Mouse (Mus musculus) heart, embryonic 16.5 days (tissue): ENCODE data around the gene Mpp2. TPM values are rescaled to one million over a fixed set of nuclear protein-coding genes. Genes with fewer than 3 reads are reported as not detected.
A peak's percentile ranks its signal among the peaks of the same experiment; 100 is the strongest.

ENCODE experiments used
- ATAC-seq: fragments of 200-750 bp; cut with Nextera tagmentation; replicated peaks from 2 replicates; pipeline ENCODE4 v1.8.0; 2017; ENCODE audit warnings: moderate number of reproducible peaks; ENCODE audit not compliant: insufficient read depth, low FRiP score; ENCODE audit errors: extremely low read depth
- H3K27ac ChIP-seq: fragments of 300-500 bp; sonication (generic); 2 replicates; pipeline ENCODE4 v1.5.1; 2014; ENCODE audit warnings: mild to moderate bottlenecking, low read length, control low read depth, moderate library complexity
- H3K27me3 ChIP-seq: fragments of 300-500 bp; sonication (generic); 2 replicates; pipeline ENCODE4 v1.6.1; 2014; ENCODE audit warnings: low read length, mixed read lengths; ENCODE audit not compliant: control insufficient read depth, insufficient read depth
- H3K36me3 ChIP-seq: fragments of 300-500 bp; sonication (generic); 2 replicates; pipeline ENCODE4 v1.6.1; 2014; ENCODE audit not compliant: control insufficient read depth, insufficient read depth
- H3K4me1 ChIP-seq: fragments of 300-500 bp; sonication (generic); 2 replicates; pipeline ENCODE4 v1.6.1; 2014; ENCODE audit warnings: low read length, mixed read lengths; ENCODE audit not compliant: control insufficient read depth, insufficient read depth
- H3K4me2 ChIP-seq: fragments of 300-500 bp; sonication (generic); 2 replicates; pipeline ENCODE4 v1.6.1; 2014; ENCODE audit warnings: low read depth, mild to moderate bottlenecking, control low read depth, low read length
- H3K4me3 ChIP-seq: fragments of 300-500 bp; sonication (generic); 2 replicates; pipeline ENCODE4 v1.5.1; 2014; ENCODE audit warnings: mild to moderate bottlenecking, control low read depth, low read length
- H3K9ac ChIP-seq: fragments of 300-500 bp; sonication (generic); 2 replicates; pipeline ENCODE4 v1.6.1; 2014; ENCODE audit warnings: low read length, control low read depth
- H3K9me3 ChIP-seq: fragments of 300-500 bp; sonication (generic); replicated peaks from 2 replicates; pipeline ENCODE4 v1.6.1; 2016; ENCODE audit warnings: low read length; ENCODE audit not compliant: control insufficient read depth
- WGBS: fragments of 180-500 bp; shearing (Covaris S2); extraction: QIAGEN DNeasy Blood & Tissue Kit; methylation state at CpG from one replicate; pipeline ENCODE4 v1.1.7; 2014; 5-methylcytosine and 5-hydroxymethylcytosine counted together
- polyA plus RNA-seq: library from polyadenylated mRNA; unstranded; fragments of >200 nt; fragmentation: Nextera tagmentation; extraction: Ambion mirVana; gene quantifications from 2 replicates; pipeline ENCODE4 v1.2.1, GENCODE M21; 2015

Gene Mpp2
- polyA plus RNA-seq, 1 experiment from 2014 or later, result 6.6 TPM

DNA sequence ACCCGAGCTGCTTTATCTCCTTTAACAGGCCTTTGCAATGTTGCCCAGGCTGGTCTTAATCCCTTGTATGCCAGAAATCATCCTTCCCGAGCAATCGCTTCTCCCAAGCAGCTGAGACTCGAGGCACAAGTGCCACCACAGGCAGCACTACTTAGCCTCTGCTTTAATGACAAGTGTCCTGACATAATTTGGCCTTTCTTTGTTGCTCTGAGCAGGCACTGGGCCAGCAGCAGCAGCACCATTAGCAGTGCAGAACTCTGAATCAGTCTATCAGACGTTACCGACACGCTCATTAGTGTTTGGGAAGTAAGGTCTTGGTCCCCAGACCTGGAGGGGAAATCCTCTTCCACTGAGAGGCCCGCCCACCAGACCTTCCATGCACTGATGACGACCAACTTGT, 68.6 kb downstream of the Mpp2 start:
- no peaks in the 10 kb centered on the region for H3K27me3 ChIP-seq
- 72% methylated on average over 9 of the region's 9 CpGs for WGBS

DNA sequence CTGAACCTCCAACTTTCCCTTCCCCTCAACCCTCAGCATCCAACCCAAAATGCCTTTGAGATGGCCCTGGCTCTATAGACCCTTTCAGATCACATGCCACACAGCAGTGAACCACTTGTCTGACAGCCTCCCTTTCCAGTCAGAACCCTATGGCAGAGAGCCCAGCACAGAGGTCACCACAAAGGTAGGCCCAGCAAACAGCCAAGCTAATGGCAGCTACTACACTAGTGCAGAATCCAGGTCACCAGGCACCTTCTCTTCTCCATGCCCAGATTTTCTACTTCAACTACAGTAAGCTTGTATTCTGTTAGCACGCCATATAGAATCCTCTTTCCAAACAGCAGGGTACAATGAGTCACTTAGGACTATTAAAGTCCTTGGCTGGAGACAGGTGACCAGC, 72.2 kb downstream of the Mpp2 start:
- 0 out of 2 replicates have a peak, but pooled peaks cover 3% of the 10 kb centered on the region for H3K9me3 ChIP-seq
- no peak overlapping the region for H3K4me2 ChIP-seq
- H3K27me3 ChIP-seq, result 0 out of 2 replicates have a peak, but pooled peaks cover 2% of the 10 kb centered on the region
- no peaks in the 10 kb centered on the region for H3K4me1 ChIP-seq
- ATAC-seq, result peak; percentile 49; the same call in 1 of the 2 replicates
- H3K4me3 ChIP-seq, result no peak overlapping the region
- 95% methylated on average over 1 of the region's 1 CpGs for WGBS
- H3K9ac ChIP-seq, result no peak overlapping the region; the same call in 1 of the 2 replicates
- no peaks in the 10 kb centered on the region for H3K36me3 ChIP-seq
- peak overlapping the region; percentile 64 for H3K27ac ChIP-seq

More for the DNA sequence above, 68.6 kb downstream of the Mpp2 start:
- Histone ChIP-seq H3K4me2 (no peak overlapping the region), H3K4me1 (no peaks in the 10 kb centered on the region), H3K36me3 (no peaks in the 10 kb centered on the region), H3K9ac (no peak overlapping the region), H3K27ac (no peak overlapping the region), H3K9me3 (0 out of 2 replicates have a peak, but pooled peaks cover 3% of the 10 kb centered on the region), H3K4me3 (no peak overlapping the region)
- ATAC-seq, result no peak

GRCm38 (mm10) chr11:102015472-102015871, 72.8 kb downstream of the Mpp2 start:
- Histone ChIP-seq H3K4me3 (no peak overlapping the region), H3K27me3 (0 out of 2 replicates have a peak, but pooled peaks cover 2% of the 10 kb centered on the region), H3K36me3 (no peaks in the 10 kb centered on the region), H3K4me1 (no peaks in the 10 kb centered on the region), H3K27ac (no peak overlapping the region), H3K9me3 (0 out of 2 replicates have a peak, but pooled peaks cover 3% of the 10 kb centered on the region), H3K4me2 (no peak overlapping the region), H3K9ac (no peak overlapping the region)
- ATAC-seq, result no peak
- 73% methylated on average over 6 of the region's 6 CpGs for WGBS

GRCm38 (mm10) chr11:102013201-102013600, 75.1 kb downstream of the Mpp2 start:
- ATAC-seq, result no peak
- 74% methylated on average over 8 of the region's 8 CpGs for WGBS
- Histone ChIP-seq H3K4me2 (no peak overlapping the region), H3K36me3 (no peaks in the 10 kb centered on the region), H3K27ac (no peak overlapping the region), H3K4me1 (no peaks in the 10 kb centered on the region; the same call in 1 of the 2 replicates), H3K27me3 (0 out of 2 replicates have a peak, but pooled peaks cover 2% of the 10 kb centered on the region), H3K4me3 (no peak overlapping the region), H3K9ac (no peak overlapping the region), H3K9me3 (0 out of 2 replicates have a peak, but pooled peaks cover 3% of the 10 kb centered on the region)

- Histone ChIP-seq H3K27ac (no peak overlapping the region), H3K4me1 (no peaks in the 10 kb centered on the region; the same call in 1 of the 2 replicates), H3K4me2 (no peak overlapping the region), H3K36me3 (no peaks in the 10 kb centered on the region), H3K4me3 (no peak overlapping the region), H3K9ac (no peak overlapping the region), H3K27me3 (0 out of 2 replicates have a peak, but pooled peaks cover 2% of the 10 kb centered on the region), H3K9me3 (no peaks in the 10 kb centered on the region)
- ATAC-seq, result no peak
- WGBS, result 75% methylated on average over 8 of the region's 8 CpGs
These were observed 76.8 kb downstream of the Mpp2 start for GRCm38 (mm10) chr11:102011510-102011909.

DNA sequence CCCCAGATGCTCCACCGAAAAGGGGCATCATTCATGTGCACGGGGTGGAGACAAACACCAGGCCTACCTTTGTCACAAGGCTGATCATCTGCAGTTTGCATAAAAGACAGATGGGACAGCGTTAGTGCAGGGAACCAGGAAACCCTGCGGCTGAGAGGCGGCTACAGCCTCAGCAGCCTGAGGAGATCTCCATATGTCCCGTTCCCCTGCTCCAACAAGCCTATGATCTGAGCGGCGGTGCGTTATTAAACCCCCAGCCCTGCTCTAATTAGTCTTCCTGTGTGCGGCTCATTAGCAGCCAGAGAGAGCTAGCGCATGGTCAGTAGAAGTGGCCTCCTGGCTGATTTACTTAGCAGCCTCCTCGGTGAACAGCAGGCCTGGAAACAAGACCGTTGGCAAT, 78.2 kb downstream of the Mpp2 start:
- no peaks in the 10 kb centered on the region for H3K9me3 ChIP-seq
- no peaks in the 10 kb centered on the region for H3K36me3 ChIP-seq
- H3K4me1 ChIP-seq, result no peaks in the 10 kb centered on the region; the same call in 1 of the 2 replicates
- 78% methylated on average over 13 of the region's 13 CpGs for WGBS
- 0 out of 2 replicates have a peak, but pooled peaks cover 2% of the 10 kb centered on the region for H3K27me3 ChIP-seq
- no peak overlapping the region for H3K27ac ChIP-seq
- no peak overlapping the region for H3K4me2 ChIP-seq
- no peak overlapping the region for H3K9ac ChIP-seq
- no peak overlapping the region for H3K4me3 ChIP-seq
- no peak for ATAC-seq

GRCm38 (mm10) chr11:102008954-102009637, 79.2 kb downstream of the Mpp2 start:
- Histone ChIP-seq H3K4me1 (no peaks in the 10 kb centered on the region; the same call in 1 of the 2 replicates), H3K27ac (peak overlapping the region; percentile 31; the same call in 1 of the 2 replicates), H3K4me3 (no peak overlapping the region), H3K36me3 (no peaks in the 10 kb centered on the region), H3K9ac (peak overlapping the region; percentile 16; the same call in 1 of the 2 replicates), H3K27me3 (0 out of 2 replicates have a peak, but pooled peaks cover 2% of the 10 kb centered on the region), H3K9me3 (no peaks in the 10 kb centered on the region), H3K4me2 (no peak overlapping the region)
- ATAC-seq, result peak; percentile 74
- WGBS, result 58% methylated on average over 15 of the region's 15 CpGs

DNA sequence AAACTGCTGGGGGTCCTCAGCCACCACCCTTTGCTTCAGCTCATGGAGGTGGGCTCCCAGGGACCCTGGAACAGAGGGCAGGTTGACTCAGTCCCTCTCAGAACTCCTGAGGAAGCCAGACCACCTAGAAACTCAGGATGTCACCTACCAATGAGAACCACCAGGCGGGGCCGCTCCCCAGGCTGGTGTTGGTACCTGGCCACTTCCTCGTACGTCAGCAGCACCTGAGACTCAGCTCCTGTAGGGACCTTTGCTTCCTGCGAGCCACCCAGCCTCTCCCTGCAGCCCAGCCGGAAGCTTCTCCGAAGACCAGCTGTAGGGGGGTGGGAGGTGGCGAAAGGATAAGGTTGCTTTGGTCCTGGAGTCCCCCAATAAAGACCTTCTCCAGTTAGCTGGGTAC, 79.9 kb downstream of the Mpp2 start:
- Histone ChIP-seq H3K9ac (no peak overlapping the region), H3K27ac (peak overlapping the region; percentile 2; the same call in 1 of the 2 replicates), H3K36me3 (no peaks in the 10 kb centered on the region), H3K4me1 (no peaks in the 10 kb centered on the region; the same call in 1 of the 2 replicates), H3K4me2 (no peak overlapping the region), H3K27me3 (0 out of 2 replicates have a peak, but pooled peaks cover 2% of the 10 kb centered on the region), H3K4me3 (no peak overlapping the region), H3K9me3 (no peaks in the 10 kb centered on the region)
- ATAC-seq, result no peak
- 88% methylated on average over 8 of the region's 8 CpGs for whole genome bisulfite sequencing
